Mouse (Mus musculus) E14TG2a.4 (cell line): ENCODE results near the gene Myo1d.

Experiments
- H3K27me3 ChIP-seq: 2 replicates; pipeline ENCODE4 v1.6.1; 2014; ENCODE audit warnings: low read length, control low read depth; ENCODE audit not compliant: insufficient read depth
- H3K36me3 ChIP-seq: 2 replicates; pipeline ENCODE4 v1.6.1; 2014; ENCODE audit warnings: low read length, control low read depth; ENCODE audit not compliant: insufficient read depth
- H3K4me1 ChIP-seq: replicated peaks from 2 replicates; pipeline ENCODE4 v1.6.1; 2014; ENCODE audit warnings: low read depth, low read length, control low read depth
- H3K4me3 ChIP-seq: replicated peaks from 2 replicates; pipeline ENCODE4 v1.5.1; 2014; ENCODE audit warnings: mild to moderate bottlenecking, low read length
- H3K9me3 ChIP-seq: 2 replicates; pipeline ENCODE4 v1.6.1; 2014; ENCODE audit warnings: low read length, control low read depth
- CTCF ChIP-seq: conservative IDR thresholded peaks from 2 replicates; pipeline ENCODE4 v1.5.1; 2014; ENCODE audit warnings: low read length
- NANOG ChIP-seq: IDR thresholded peaks from 2 replicates; pipeline ENCODE4 v1.6.1; 2014; ENCODE audit warnings: borderline replicate concordance, low read length, mixed read lengths
- POU5F1 ChIP-seq: IDR thresholded peaks from 2 replicates; pipeline ENCODE4 v1.6.1; 2014; ENCODE audit warnings: low read length, borderline replicate concordance

Gene Myo1d

DNA sequence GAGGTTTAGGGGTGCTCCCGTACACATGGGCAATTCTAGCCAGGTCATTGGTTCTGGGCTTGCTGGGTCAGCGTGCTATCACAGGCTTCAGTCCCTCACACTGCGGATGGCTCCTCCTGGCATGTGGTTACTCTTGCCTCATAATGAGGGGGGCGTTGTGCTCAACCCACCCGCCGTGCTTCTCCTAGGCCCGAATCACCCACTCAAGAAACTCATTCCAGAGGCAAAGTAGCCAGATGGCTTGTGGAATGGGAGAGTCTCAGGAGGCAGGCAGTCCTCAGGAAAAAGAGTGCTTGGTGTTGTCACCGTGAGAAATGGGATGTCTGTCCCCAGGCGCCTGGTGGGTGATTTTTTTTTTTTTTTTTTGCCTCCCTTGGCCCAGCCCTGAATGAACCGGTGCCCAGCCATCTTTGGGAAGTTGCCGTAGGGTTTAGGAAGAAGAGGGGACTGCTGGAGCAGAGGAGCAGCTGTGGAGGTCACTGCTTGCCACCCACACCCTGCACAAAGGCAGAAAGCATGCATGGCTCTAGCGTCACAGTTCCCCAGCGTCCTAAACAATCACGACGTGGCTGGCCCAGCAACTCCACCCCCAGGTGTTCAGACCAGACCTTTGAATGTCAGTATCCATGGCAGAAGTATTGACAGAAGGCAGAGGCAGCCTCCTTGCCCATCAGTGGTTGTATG lies 291.8 kb downstream of the Myo1d start:
- TF ChIP-seq CTCF (no peak), NANOG (no peak), POU5F1 (no peak)
- no peaks in the 10 kb centered on the region for H3K36me3 ChIP-seq
- no peaks in the 10 kb centered on the region for H3K9me3 ChIP-seq
- no peak overlapping the region for H3K4me3 ChIP-seq
- H3K27me3 ChIP-seq: peaks cover 32% of the 10 kb centered on the region
- H3K4me1 ChIP-seq: peaks cover 33% of the 10 kb centered on the region

DNA sequence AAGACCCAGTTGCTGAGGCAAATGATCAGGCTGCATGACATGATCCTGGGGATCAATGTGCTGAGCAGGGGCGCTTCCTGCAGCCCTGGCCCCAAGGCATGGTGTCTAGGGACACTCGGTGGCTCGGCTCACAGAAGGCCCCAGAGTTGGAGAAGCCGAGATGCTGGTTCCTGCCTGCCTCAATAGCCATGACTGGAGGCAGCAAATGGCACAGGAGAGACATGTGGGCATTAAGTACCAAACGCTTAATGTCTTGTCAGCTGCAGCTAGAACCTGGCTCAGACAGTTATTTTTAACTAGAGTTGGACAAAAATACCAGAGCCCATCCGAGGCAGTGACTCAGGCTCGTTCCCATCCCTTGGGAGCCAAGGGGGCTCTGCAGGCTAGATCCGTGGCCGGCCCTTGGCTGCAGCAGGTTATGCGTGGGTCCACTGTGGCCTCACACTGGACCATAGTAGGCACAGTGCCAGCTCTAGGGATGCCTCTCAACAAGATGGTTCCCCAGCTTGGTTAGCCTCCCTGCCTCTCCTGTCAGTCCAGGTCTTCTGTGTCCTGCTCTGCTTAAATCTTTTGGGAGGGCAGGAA lies 294.1 kb downstream of the Myo1d start:
- peaks cover 44% of the 10 kb centered on the region for H3K27me3 ChIP-seq
- no peaks in the 10 kb centered on the region for H3K9me3 ChIP-seq
- H3K4me3 ChIP-seq: no peak overlapping the region
- H3K4me1 ChIP-seq: peaks cover 38% of the 10 kb centered on the region
- TF ChIP-seq POU5F1 (no peak), CTCF (no peak), NANOG (no peak)
- H3K36me3 ChIP-seq: no peaks in the 10 kb centered on the region

DNA sequence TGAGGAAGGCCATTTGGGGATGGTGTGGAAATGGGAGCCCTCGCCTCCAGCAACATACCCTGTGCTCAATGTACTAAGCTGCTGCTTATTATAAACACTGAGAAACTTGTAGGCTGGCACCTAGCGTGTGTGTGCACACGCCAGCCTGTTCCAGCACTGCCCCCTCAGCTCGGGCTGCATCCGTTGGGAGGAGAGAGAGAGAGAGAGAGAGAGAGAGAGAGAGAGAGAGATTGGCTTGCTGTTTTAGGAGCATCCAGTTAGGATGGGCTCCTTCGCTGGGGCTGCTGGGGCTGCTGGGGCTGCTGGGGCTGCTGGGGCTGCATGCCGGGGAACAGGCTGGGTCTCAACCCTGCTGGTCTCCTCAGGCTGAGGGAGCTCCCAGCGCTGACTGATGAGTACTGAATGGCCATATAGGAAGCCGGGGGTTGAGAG lies 294.7 kb downstream of the Myo1d start:
- H3K4me1 ChIP-seq: peaks cover 40% of the 10 kb centered on the region

DNA sequence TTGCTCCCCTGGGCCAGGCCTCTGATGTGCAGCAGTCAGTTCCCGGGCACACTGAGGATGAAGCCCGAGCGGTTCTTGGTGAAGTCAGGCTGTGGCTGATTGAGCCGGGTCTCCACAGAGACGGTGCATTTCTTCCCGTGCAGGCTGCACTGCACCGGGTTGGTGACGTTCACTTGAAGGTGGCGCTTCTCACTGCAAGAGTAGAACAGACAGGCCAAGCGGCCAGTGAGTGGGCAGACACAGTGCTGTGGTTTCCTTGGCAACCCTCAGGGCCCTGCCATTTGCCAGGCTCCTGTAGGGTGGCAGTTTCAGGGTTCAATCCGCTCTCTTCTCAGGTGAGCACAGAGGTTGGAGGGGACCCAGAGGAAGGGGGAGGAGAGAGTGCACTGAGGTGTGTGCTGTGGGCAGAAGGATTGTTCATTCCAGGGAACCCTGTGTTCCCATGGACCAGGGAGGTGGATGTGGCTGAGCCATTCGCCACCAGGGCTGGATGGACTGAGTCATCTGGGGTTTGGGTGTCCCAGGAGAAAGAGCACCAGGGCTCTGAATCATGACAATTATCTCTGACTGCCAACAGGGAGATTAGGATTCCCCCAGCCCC lies 295.5 kb downstream of the Myo1d start:
- TF ChIP-seq CTCF (no peak), NANOG (no peak), POU5F1 (no peak)
- H3K9me3 ChIP-seq: no peaks in the 10 kb centered on the region
- H3K36me3 ChIP-seq: no peaks in the 10 kb centered on the region
- peaks cover 44% of the 10 kb centered on the region for H3K27me3 ChIP-seq
- H3K4me3 ChIP-seq: peak overlapping the region; percentile 37; the same call in 1 of the 2 replicates
- peaks cover 47% of the 10 kb centered on the region for H3K4me1 ChIP-seq

More for the DNA sequence above, 294.7 kb downstream of the Myo1d start:
- H3K27me3 ChIP-seq: peaks cover 44% of the 10 kb centered on the region
- H3K36me3 ChIP-seq: no peaks in the 10 kb centered on the region
- no peak for TF ChIP-seq POU5F1
- no peak for TF ChIP-seq CTCF
- no peak for TF ChIP-seq NANOG
- 0 out of 2 replicates have a peak overlapping the region, but pooled peaks have one; percentile 37 for H3K4me3 ChIP-seq
- no peaks in the 10 kb centered on the region for H3K9me3 ChIP-seq

DNA sequence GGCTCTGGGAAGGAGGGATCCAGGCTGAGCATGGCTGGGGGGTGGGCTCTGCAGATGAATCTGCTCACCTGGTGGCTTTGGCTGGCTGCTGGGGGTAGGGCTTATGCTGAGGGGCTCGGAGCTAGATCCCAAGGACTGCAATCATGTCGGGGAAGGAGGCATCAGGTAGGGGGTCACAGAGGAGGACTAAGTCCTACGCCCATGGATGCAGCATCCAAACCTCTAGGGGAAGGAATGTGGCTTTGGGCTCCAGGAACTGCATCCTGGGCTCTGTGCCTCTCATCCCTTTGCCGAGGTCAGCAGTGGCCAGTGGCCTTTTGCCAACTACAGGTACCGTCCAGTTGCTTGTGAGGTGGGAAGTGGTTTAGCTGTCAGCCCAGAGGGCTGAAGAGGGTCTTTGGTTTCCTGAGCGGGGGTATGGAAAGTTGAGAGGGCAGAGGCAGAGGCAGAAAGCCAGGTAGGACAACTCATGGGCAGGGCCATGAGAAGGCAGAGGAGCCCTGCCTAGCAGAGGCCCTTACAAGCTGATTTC lies 296.2 kb downstream of the Myo1d start:
- Histone ChIP-seq H3K9me3 (no peaks in the 10 kb centered on the region), H3K27me3 (peaks cover 49% of the 10 kb centered on the region), H3K36me3 (peaks cover 1% of the 10 kb centered on the region; the same call in 1 of the 2 replicates), H3K4me1 (peaks cover 54% of the 10 kb centered on the region), H3K4me3 (peak overlapping the region; percentile 37; the same call in 1 of the 2 replicates)
- TF ChIP-seq NANOG (no peak), CTCF (no peak), POU5F1 (no peak)

DNA sequence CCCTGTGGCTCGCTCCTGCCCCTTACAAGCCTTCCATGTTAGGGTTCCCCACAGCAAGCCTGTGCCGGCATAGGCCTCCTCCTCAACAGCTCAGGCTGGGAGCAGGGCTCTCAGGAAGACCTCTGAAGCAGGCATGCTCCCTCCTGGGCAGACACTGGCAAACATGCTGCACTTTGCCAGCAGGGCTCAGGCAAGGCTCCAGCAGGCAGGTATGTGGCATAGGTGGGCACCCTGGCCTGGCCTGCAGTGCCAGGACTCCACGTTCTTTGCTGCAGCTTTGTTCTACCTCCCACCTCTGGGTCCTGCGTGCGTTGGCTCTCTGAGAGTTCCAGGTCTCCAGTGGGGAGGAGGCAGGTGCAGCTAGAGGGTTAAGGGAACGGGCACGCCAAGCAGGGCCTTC lies 296.9 kb downstream of the Myo1d start:
- Histone ChIP-seq H3K9me3 (no peaks in the 10 kb centered on the region), H3K4me1 (peaks cover 61% of the 10 kb centered on the region), H3K27me3 (peaks cover 56% of the 10 kb centered on the region), H3K36me3 (peaks cover 3% of the 10 kb centered on the region; the same call in 1 of the 2 replicates), H3K4me3 (no peak overlapping the region)
- no peak for TF ChIP-seq NANOG
- TF ChIP-seq CTCF: no peak
- TF ChIP-seq POU5F1: no peak

DNA sequence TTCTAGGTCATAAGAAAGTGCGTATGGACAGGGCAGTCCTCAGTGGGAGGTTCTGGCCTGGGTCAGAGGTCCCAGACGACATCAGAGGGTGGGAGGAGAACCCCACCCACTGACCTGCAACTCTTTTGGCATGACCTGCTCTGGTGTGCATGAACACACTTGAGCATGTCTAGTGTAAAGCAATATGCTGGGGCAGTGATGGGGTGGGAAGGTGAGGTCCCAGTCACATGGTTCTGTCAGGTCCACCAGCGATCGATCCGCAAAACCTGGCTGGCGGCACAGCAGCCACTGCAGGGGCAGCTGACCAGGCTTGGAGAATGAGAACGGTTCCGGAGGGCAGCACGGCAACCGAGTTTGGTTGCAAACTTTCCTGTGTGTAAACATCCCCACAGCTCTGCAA lies 297.5 kb downstream of the Myo1d start:
- peaks cover 67% of the 10 kb centered on the region for H3K4me1 ChIP-seq
- H3K27me3 ChIP-seq: peaks cover 58% of the 10 kb centered on the region
- no peaks in the 10 kb centered on the region for H3K9me3 ChIP-seq
- H3K36me3 ChIP-seq: peaks cover 3% of the 10 kb centered on the region; the same call in 1 of the 2 replicates
- H3K4me3 ChIP-seq: no peak overlapping the region
- TF ChIP-seq POU5F1: no peak
- no peak for TF ChIP-seq CTCF
- no peak for TF ChIP-seq NANOG

DNA sequence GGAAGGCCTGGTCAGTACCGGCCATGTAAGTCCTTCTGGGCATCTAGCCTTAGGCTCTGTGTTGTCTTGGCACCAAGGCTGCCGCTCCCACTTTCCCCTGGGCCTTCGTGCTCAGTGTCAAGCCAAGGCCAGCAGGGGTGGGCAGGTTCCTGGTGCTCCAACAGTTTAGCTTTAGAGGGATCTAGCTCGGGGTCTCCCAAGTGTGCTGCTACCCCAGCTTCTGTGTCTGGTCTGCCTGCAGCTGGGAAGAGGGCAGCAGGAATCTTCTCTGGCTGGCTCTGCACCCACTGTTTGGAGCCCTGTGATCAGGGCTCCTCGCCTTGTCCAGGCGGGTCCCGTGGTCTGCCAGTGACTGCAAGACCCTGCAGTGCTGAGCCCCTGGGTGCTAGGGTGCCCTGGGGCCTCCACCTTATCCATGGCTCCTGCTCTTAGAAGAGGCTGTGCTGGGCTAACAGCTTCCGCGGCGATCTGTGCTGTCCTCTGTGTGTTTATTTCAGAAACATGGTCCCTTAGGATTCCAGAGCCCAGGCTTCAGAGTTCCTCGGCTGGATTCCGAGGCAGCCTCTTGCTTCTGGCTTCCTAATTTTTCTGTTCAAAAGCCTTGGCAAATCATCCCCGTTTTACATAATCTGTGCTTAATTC lies 298.3 kb downstream of the Myo1d start:
- TF ChIP-seq POU5F1 (no peak), CTCF (no peak), NANOG (no peak)
- H3K36me3 ChIP-seq: peaks cover 3% of the 10 kb centered on the region; the same call in 1 of the 2 replicates

More for the DNA sequence above, 298.3 kb downstream of the Myo1d start:
- Histone ChIP-seq H3K4me1 (peaks cover 67% of the 10 kb centered on the region), H3K4me3 (no peak overlapping the region), H3K27me3 (peaks cover 57% of the 10 kb centered on the region), H3K9me3 (no peaks in the 10 kb centered on the region)
